Mouse (Mus musculus) Muller cell, postnatal 12 days (primary cell): ENCODE results near the gene Ccdc60.

ENCODE experiments used
- DNase-seq: peaks from one replicate; pipeline ENCODE4 v3.0.0-alpha.2; 2015; ENCODE audit errors: inconsistent ontology term

The Ccdc60 gene

DNA sequence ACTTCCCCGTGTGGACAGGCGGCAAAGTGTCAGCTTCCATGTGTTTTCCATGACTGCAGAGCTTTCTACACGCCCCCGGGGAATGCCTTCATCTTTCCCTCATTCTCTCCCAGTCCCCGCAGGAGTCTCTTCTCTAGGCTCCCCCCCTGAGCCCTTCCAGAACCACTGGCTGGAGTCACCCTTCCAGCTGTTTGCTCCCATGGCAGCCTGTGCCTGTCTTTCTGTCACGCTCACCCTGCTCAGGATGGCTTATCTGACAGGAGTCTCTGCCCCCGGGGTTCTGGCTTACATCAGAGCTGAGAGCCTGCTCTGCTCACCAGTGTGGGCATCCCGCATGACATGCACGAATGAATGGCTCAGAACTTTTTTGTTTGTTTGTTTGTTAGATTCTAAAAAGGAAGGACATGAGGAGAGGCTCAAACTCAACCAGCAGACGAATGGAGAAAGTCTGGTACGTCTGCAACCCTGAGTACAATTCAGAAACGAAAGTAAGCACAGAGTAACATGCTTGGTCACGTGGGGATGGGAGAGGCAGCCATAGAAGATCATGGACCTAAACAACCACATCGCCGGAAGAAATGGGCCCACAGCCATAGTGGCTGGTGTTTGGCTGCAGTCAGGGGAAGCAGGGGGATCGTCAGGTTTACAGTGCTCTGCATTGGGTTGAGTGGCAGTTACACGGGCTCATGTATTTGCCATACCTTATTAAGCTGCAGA, 17.1 kb downstream of the Ccdc60 start:
- no peak for DNase-seq

DNA sequence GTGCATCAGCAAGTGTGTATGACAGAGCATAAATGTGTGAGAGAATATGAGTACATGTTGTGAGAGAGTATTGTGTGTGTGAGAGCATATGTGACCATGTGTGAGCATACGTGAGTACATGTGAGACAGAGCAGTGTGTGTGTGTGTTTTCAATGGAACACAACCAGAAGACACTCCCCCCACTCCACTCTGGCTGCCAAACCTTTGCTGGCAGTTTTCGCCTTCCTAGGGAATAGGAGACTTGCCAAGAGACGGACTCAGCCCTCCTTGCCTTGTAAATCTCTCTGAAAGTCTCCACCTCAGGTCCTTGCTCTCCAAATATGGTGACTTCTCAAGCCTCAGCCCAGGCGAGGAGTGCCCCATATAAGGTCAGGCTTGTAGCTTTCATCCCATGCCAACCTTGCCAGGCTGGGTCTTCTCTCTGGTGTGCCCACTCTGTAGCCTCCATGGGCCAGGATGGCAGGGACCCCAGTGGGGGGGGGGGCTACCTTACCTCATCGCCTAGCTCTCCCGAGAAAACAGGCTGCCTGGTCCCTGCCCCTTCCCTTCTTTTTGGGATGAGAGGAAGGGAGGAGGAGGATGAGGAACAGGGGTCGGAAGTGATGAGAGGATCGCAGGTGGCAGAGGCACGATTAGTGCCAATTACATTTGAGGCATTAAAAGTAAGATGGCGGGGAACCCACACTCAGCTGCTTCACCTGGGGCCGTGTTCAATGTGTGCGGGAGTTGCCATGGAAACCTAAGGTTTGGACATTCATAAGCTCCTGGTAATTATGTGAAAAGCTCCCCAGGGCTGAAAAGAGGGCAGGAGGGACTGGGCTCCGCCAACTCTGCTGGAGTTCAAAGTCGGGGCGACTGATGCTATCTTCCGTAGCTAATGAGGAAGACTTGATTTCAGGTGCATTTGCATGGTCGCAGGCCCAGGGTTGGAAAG, 19.3 kb downstream of the Ccdc60 start:
- no peak for DNase-seq

DNA sequence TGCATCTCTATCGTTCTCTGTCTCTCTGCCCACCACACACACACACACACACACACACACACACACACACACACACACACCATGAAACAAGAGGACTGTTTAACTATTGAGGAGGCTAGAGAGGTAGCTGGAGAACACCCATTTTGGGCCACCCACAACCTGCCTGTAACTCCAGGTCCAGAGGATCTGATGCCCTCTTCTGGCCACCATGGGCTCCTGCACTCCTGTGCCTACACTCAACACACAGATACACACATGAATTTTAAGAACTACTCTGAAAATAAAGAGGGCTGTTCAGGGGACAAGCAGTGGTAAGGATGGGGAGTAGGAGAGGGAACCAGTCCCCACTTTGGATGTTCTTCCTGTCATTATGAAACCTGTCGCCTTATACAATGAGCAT, 26.1 kb downstream of the Ccdc60 start:
- DNase-seq: no peak

DNA sequence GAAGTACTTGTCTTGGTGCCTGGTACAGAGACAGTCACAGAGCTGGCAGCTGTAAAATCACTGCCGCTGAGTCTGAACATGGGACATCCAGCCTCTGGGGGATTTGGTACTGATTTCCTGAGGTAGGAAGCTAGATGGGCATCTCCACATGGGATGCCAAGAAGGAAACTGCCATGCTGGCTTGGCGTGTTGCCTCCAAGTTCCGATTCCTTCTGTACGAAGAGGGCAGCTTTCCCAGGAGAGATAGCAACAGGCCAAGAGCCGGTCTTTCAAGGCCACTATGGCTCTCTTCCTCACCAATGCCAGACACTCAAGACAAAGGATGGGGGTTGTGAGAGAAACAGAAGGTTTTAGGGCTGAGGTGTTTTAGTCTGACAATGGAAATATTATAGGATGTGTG, 26.8 kb downstream of the Ccdc60 start:
- DNase-seq: no peak

DNA sequence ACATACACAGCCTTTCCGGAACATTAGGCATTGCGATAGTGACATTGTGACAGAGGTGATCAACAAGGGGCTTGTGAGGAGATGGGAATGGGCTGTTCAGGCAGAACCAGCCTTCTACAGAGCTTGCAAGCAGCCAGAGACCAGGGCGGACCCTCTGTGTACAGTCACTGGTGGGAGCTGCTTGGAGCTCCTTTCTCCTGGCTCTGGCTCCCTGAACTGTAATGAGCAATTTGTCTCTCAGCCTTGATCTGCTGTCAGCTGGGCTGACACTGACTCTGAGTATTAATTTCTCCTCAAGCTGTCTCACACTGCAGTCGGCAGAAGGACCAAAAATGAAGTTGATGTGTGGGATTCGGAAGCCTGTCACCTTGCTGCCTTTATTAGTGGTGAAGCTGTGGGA, 28.4 kb downstream of the Ccdc60 start:
- DNase-seq: no peak

DNA sequence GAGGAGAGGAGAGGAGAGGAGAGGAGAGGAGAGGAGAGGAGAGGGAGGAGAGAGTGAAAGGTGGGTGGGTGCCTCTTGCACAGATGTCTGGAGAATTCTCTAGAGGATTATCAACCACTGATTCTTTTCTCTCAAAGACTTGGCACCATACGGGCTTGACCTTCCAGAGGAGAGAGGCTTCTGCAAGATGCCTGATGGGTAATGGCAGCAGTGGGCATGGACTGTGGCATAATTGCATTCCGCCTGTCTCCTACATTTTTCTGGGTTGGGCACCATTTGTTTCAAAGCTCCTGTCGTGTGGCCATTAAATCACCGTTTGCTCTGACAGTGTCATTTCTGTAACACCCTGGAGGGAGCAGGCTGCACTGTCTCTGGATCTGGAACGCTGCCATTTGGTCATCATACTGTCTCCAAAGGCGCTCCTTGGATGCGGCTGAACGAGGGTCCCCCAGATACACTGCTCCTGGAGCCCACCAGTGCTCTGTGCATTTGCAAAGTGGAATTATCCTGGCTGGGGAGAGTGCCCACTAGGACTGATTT, 30.4 kb downstream of the Ccdc60 start:
- DNase-seq: peak; percentile 24

DNA sequence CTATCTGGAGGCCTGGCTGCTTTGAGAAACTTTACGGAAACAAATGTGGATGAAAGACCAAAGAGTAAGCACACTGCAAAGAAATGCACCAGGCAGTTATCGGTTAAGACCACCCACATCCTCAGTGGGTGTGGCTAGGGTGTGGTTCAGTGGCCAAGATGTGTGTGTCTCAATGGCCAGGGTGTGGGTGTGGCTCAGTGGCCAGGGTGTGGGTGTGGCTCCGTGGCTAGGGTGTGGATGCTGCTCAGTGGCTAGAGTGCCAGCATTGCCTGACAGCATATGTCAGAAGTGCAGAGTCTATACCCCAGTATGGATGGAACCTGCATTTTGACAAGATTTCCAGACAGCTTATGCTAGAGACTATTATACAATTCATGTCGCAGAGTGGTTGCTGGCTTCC, 34.9 kb downstream of the Ccdc60 start:
- DNase-seq: no peak

DNA sequence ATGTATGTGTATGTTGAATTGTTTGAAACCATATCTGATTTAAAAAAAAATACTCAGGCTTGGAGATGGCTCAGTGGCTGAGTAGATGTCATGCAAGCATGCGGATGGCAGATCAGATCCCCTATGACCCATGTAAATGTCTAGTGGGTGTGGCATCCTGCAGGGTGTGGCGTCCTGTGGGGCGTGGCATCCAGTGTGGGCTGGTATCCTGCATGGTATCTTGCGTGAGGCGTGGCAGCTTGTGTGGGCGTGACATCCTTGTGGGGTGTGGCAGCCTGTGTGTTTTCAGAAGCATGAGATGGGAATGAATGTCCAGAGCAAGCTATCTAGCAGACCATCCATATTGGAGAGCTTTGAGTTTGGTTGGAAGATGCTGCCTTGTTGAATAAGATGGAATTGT, 36.6 kb downstream of the Ccdc60 start:
- no peak for DNase-seq

DNA sequence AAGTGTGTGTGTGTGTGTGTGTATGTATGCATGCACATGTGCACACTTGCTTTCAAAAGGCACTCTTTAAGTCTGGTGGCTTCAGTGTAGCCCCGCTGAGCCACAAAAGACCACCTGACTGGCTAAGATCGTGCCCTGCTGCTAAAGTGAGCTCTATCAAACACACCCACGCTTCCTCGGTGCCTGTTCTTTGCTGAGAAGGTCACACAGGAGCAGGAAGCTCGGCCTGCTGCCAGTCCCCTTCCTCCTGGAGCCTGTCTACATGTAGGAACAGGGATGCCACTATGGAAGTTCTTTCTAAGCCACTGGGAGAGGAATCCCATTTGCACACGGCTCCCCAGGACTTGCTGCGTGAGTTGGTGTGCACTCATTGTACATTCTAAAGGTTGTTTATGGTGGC, 42.1 kb downstream of the Ccdc60 start:
- DNase-seq: no peak

DNA sequence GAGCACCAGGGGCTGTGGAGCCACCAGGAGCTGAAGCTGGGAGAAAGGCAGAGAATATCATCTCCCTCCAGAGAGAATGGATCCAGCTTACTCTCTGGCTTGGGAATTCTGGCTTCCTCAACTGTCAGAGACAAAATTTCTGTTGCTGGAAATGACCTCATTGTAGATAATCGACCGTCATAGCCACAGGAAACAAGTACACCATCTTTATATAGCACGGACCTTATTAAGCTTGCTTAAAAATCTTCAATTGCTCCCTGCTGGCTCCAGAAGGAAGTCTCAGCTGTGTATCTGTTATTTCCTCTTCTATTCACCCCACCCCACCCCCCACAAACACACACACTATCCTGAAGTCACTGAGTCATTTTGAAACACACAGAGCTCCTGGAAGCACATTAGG, 44.3 kb downstream of the Ccdc60 start:
- DNase-seq: no peak

DNA sequence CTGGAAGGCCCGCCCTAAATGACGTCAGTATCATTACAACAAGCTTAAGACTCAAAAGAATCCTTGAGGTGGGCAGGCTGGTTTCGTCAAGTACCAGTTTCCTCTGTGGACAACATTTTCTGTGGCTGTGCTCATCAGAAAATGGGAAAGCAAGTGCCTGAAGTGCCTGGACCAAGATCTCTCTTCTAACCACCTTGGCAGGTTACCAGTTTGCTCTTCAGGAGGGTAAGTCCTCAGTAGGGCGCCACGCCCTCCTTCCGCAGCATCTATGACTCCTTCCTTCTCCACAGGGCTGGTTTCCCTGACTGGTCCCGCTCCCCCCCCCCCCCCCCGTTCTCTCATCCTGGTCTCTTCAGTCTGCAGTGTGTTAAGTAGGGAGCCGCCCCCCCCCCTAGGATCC, 45.2 kb downstream of the Ccdc60 start:
- DNase-seq: no peak

DNA sequence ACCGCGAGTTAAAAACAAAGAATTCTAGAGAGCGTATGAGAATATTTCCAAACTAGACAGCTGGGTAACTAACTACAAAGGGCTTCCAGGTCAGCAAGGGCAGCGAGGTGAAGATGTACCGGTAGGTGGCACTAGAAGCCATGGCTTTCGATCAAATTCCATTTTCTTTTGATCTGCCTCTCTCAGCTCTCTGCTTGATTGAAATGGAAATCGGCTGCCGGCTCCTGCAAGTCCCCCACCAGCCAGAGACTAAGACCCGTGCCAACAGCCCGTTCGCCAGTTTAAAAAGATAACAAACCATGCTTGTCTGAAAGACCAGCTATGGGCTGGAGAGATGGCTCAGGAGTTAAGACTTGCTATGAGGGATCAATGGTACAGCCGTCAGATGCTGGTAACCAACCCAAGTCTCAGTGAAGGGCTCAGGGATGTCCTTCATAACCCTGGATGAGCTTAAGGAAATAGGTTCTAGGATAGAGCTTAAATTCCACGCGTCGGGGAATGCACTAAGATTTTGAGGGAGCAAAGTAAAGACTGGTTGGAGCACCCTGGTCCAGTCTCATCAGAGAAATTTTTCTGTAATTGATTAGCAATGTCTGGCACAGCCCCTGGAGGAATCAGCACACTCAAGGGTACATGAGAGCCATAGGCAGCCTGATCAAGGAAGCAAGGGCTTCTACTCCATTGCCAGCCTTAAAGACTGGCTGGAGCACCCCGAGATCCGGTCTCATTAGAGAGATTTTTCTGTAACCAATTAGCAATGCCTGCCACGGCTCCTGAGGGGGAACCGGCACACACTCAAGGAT, 56.7 kb downstream of the Ccdc60 start:
- DNase-seq: peak; percentile 76

DNA sequence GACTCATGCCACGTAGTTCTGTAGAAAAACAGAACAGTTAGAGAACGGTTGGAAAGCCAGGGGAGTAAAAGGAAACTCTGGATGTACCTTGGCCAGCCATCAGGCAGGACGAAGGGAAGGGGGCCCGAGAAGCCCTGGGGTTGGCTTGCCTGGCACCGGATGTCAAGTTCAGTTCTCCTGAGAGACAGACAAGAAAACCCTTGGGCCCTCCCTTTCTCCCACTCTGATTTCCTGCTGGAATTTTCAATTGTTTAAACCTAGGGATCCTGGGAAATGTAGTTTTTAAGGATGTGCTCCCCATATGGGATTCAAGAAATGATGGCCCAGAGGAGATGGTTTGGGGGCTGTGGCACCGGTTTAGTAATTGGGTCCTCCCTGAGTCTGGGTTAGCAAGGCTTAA, 60.4 kb downstream of the Ccdc60 start:
- no peak for DNase-seq

DNA sequence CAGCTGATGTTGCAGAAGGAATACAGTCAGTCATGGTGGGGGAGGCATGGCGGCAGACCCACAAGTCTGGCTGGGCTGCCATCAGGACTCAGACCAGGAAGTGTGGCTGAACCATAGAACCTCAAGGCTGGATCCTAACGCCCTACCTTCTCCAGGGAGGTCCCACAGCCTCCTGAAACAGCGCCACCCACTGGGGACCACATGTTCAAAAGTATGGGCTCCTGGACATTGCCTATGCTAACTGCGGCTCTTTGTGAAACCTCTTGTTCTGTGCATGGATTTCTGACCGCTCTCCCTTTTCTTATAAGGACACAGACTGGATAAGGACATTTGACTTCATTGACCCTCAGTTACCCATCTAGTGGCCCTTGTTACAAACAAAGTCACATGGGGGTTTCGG, 64.8 kb downstream of the Ccdc60 start:
- no peak for DNase-seq

DNA sequence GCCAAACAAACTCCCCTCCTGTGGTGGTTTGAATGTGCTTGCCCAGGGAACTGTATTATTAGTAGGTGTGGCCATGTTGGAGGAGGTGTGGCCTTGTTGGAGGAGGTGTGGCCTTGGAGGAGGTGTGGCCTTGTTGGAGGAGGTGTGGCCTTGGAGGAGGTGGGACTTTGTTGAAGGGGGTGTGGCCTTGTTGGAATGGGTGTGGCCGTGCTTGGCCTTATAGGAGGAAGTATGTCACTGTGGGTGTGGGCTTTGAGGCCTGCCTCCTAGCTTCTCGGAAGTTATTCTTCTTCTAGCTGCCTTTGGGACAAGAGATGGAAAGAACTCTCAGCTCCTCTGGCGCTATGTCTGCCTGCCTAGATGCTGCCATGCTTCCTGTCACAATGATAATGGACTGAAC, 66.9 kb downstream of the Ccdc60 start:
- no peak for DNase-seq

DNA sequence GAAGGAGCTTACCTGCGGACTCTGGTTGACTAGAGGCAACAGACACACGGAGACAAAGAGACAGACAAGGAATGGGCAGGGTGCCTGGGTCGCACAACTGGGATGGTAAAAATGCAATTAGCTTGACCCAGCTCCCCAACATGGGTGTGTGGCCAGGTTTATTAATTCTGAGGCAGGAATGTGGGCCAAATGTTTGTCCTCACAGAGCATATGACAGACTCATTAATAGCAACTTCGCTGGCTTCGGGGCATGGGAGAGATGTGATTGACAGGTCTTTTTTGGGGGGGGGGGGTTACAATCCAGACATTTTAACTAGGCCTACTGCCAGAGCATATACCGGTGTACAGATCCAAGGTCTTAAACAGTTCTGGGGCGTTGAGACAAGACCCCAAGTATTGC, 69.5 kb downstream of the Ccdc60 start:
- peak; percentile 12 for DNase-seq

DNA sequence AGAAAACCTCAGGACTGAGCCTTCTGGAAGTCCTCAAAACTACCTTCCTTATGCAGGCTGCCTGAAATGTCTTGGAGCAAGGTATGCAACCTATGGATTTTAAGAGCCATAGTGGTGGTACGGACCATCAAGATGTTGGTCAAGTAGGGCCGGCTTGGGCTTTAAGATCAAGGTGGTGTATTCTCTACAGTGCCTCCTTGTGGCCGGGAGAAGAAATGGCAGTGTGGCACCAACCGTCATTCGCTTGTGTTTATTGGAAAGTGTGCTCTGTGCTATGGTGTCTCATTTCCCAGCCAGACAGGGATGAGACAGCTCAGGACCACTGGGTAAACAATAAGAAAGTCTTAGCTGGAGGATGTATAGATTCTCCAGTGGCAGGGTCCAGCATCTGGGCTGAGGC, 76.1 kb downstream of the Ccdc60 start:
- DNase-seq: no peak

DNA sequence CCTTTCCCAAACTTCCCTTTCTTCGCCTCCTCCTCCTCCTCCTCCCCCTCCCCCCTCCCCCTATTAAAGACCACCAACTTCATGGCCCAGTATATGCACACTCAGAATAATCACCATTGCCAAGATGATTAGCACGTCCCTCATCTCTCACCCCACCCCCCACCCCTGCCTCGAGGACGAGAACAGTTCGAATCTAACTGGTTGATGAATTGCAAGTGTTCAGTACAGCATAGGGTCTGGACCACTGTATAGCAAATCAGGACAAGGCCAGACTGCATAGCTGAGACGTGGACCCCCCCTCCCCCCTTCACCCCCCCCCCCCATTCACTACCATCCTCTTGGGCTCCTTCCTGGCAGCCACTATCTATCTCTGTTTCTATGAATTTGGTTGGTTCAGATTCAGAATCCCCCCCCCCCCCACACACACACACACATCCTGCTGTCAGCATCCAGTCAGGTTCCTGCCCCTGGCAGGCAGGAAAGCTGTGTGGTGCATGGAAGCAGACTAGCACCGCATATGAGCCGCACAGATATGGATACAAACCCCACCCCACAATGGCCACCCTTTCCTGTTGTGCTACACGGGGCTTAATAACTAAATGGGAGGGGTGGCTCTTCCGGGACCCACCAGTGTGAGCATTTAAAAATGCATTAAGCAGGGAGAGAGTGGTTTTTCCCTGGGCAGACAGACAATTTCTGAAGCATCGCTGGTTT, 79.2 kb downstream of the Ccdc60 start:
- DNase-seq: no peak

DNA sequence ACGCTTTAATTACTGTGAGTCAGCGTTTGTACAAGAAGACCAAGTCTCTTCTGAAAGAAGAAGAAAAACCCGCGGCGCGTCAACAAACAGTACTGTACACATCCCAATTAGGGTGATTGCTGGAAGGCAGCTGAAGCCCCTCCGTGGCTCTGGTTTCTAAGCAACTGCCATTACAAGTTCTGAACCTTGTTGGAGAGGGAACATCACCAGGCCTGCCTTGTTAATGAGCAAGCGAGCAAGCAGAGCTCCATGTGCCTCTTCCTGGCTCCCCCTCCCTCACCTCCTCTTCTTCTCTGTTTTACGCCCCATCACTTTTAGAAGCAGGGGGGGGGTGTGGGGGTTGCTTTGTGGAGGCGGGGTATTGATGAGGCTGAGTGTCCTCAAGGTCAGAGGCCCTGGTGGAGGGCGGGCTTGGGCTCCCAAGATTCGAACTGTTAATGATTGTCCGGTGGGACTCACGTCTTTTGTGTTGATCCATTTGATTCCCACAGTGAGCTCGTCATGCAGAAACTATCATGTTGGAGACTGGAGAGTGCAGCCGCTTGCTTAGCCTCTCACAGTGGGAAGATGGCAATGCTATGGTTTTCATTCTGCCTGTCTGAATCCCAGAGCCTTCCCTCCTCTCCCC, 79.9 kb downstream of the Ccdc60 start:
- peak; percentile 63 for DNase-seq

DNA sequence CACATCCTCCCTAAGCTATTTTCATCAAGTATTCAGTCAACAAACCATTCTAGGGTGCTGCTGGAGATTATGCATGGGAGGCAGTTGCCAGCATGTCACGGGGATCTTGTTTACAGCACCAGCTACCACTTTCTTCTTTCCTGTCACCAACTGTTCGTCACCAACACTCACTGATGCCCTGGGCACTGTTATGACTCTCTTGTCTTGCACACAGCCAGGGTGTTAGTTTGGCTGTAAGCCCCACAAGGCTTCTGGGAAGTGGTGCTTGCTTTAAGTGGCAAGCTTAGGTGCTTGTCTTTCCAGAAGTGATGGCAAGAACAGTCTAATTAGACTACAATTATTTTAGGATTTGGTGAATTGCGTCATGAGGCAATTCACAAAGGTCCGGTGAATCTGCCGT, 86.1 kb downstream of the Ccdc60 start:
- DNase-seq: no peak

DNA sequence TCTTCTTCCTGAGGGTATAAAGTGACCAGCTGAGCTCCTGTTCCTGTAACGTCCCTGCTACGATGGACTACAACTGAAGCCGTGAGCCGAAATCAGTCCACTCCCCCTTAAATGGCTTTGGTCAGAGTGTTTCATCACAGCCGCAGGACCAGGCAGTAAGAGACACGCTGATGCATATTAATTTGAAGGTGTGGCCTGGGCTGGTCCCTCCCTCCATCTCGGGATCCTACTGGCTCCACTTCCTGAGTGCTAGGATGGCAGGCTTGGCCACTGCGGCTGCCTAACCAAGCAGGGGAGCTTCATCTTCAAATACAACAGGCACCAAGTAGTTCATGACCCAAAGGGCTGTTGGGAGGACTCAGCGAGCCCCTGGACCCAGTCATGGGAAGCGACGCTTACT, 94.3 kb downstream of the Ccdc60 start:
- DNase-seq: peak; percentile 16
